Mouse (Mus musculus) kidney, adult 8-10 months (tissue): ENCODE results near the gene Eif4enif1.
A peak's percentile ranks its signal among the peaks of the same experiment; 100 is the strongest.
"Not testable (repeated sequence)": the region's sequence is repeated elsewhere in the genome, so short reads cannot be mapped to it uniquely, and the experiment has no call there.

Experiments used
- DNase-seq, 2 experiments: peaks; one replicate each; pipeline ENCODE4 v3.0.0; 2022

Gene Eif4enif1

GRCm38 (mm10) chr11:3202231-3202701 lies at the start of gene Eif4enif1:
Gene Eif4enif1 (plus strand): TSS chr11:3202392.
- peak; percentile 86 to 90 for DNase-seq

- DNase-seq: peak; percentile 63 to 69
Observed at GRCm38 (mm10) chr11:3153666-3154397, 48.4 kb upstream of the Eif4enif1 start.

- not testable (repeated sequence) for DNase-seq
Observed at GRCm38 (mm10) chr11:3156991-3157390, 45.2 kb upstream of the Eif4enif1 start.

- not testable (repeated sequence) for DNase-seq
Observed at GRCm38 (mm10) chr11:3157996-3158395, 44.2 kb upstream of the Eif4enif1 start.

GRCm38 (mm10) chr11:3158800-3159199 lies 43.4 kb upstream of the Eif4enif1 start:
- not testable (repeated sequence) for DNase-seq

GRCm38 (mm10) chr11:3161370-3161769 lies 40.8 kb upstream of the Eif4enif1 start:
- peak; percentile 75 to 76 for DNase-seq

GRCm38 (mm10) chr11:3162236-3162897 lies 39.8 kb upstream of the Eif4enif1 start:
- DNase-seq: peak; percentile 84 to 93

GRCm38 (mm10) chr11:3163122-3163521 lies 39.1 kb upstream of the Eif4enif1 start:
- peak in 1 of 2 experiments; percentile 54 for DNase-seq

- DNase-seq: not testable (repeated sequence)
Observed at GRCm38 (mm10) chr11:3163661-3164060, 38.5 kb upstream of the Eif4enif1 start.

- DNase-seq: not testable (repeated sequence)
Observed at GRCm38 (mm10) chr11:3165210-3165782, 36.9 kb upstream of the Eif4enif1 start.

GRCm38 (mm10) chr11:3166321-3166720 lies 35.9 kb upstream of the Eif4enif1 start:
- DNase-seq: not testable (repeated sequence)

GRCm38 (mm10) chr11:3167129-3167528 lies 35.1 kb upstream of the Eif4enif1 start:
- DNase-seq: not testable (repeated sequence)

GRCm38 (mm10) chr11:3167571-3168001 lies 34.6 kb upstream of the Eif4enif1 start:
- DNase-seq: peak in 1 of 2 experiments; percentile 47

- DNase-seq: peak in 1 of 2 experiments; percentile 51
Observed at GRCm38 (mm10) chr11:3169042-3169441, 33.1 kb upstream of the Eif4enif1 start.

- peak in 1 of 2 experiments; percentile 56 for DNase-seq
Observed at GRCm38 (mm10) chr11:3171931-3172330, 30.3 kb upstream of the Eif4enif1 start.

- not testable (repeated sequence) for DNase-seq
Observed at GRCm38 (mm10) chr11:3172526-3172925, 29.7 kb upstream of the Eif4enif1 start.

- peak in 1 of 2 experiments; percentile 67 for DNase-seq
Observed at GRCm38 (mm10) chr11:3173425-3174318, 28.5 kb upstream of the Eif4enif1 start.

GRCm38 (mm10) chr11:3178968-3179725 lies 23.0 kb upstream of the Eif4enif1 start:
- DNase-seq: not testable (repeated sequence)

GRCm38 (mm10) chr11:3179726-3180092 lies 22.5 kb upstream of the Eif4enif1 start:
- DNase-seq: peak in 1 of 2 experiments; percentile 40

- DNase-seq: not testable (repeated sequence)
Observed at GRCm38 (mm10) chr11:3180510-3181160, 21.6 kb upstream of the Eif4enif1 start.

GRCm38 (mm10) chr11:3181250-3181649 lies 20.9 kb upstream of the Eif4enif1 start:
- peak; percentile 59 to 70 for DNase-seq
